Mouse (Mus musculus) CH12.LX (cell line): ENCODE data around the gene Maml2.

Source experiments
- CHD1 ChIP-seq: IDR thresholded peaks from 2 replicates; pipeline ENCODE4 v1.6.1; 2012; ENCODE audit warnings: low read depth, low read length, improper control_type of control experiment, inconsistent platforms
- CHD2 ChIP-seq: IDR thresholded peaks from 2 replicates; pipeline ENCODE4 v1.6.1; 2011; ENCODE audit warnings: low read length, improper control_type of control experiment
- CTCF ChIP-seq, 2 experiments: IDR thresholded peaks in 1 of 2; conservative IDR thresholded peaks in 1 of 2; 2 replicates each; pipeline ENCODE4 v1.5.1; 2011 to 2012; ENCODE audit warnings: low read depth in 2 of 2, low read length in 2 of 2, improper control_type of control experiment in 1 of 2, inconsistent platforms in 1 of 2, mild to moderate bottlenecking in 1 of 2, moderate library complexity in 1 of 2
- KAT2A ChIP-seq: IDR thresholded peaks from 2 replicates; pipeline ENCODE4 v1.6.1; 2012; ENCODE audit warnings: low read length, improper control_type of control experiment, inconsistent platforms; ENCODE audit not compliant: insufficient replicate concordance
- NRF1 ChIP-seq: IDR thresholded peaks from 2 replicates; pipeline ENCODE4 v1.6.1; 2014; ENCODE audit warnings: low read depth, mild to moderate bottlenecking, inconsistent platforms, low read length, improper control_type of control experiment, moderate library complexity
- POLR2A ChIP-seq: IDR thresholded peaks from 2 replicates; pipeline ENCODE4 v1.6.1; 2011; ENCODE audit warnings: low read depth, mild to moderate bottlenecking, improper control_type of control experiment, low read length
- ZC3H11A ChIP-seq: IDR thresholded peaks from 2 replicates; pipeline ENCODE4 v1.6.1; 2012; ENCODE audit warnings: low read depth, mild to moderate bottlenecking, inconsistent platforms, low read length, improper control_type of control experiment

- TF ChIP-seq KAT2A (no peak), NRF1 (no peak), CHD2 (no peak), POLR2A (no peak), CTCF (conservative IDR thresholded peaks at IDR 0.05 in 1 of 2, IDR thresholded peaks at IDR 0.05 in 1 of 2; ENCODE audit: low read depth in 2 of 2, low read length in 2 of 2) (no peak), ZC3H11A (no peak), CHD1 (no peak)
These were observed 212.0 kb downstream of the Maml2 start for GRCm38 (mm10) chr9:13509751-13510150.
